Mouse (Mus musculus): Measurements from ENCODE around the gene Zfhx3. TPM values are rescaled to one million over a fixed set of nuclear protein-coding genes. Genes with fewer than 3 reads are reported as not detected.

Gene Zfhx3
- polyA plus RNA-seq, 2 experiments = 14.4 to 26.1 TPM

- H3K36me3 ChIP-seq (ENCODE audit: control insufficient read depth, insufficient read depth, low read length) = no peaks in the 10 kb centered on the region; the same call in 1 of the 2 replicates
- ATAC-seq (ENCODE audit: low FRiP score, low read depth) (no peak), DNase-seq (ENCODE audit: low spot score) (no peak)
- TF ChIP-seq POLR2A (IDR thresholded peaks at IDR 0.05; ENCODE audit: borderline replicate concordance, extremely low read depth, insufficient read depth, insufficient read length) = no peak
- H3K4me3 ChIP-seq (replicated peaks; ENCODE audit: low read length) = no peak overlapping the region
- no peaks in the 10 kb centered on the region for H3K27me3 ChIP-seq (ENCODE audit: control insufficient read depth, insufficient read depth, low read length)
- no peak overlapping the region for H3K9ac ChIP-seq (ENCODE audit: low read depth, low read length, severe bottlenecking)
- H3K27ac ChIP-seq (replicated peaks; ENCODE audit: low read depth, low read length) = no peak overlapping the region
- H3K4me1 ChIP-seq (ENCODE audit: control insufficient read depth, insufficient read depth, low read length) = peaks cover 5% of the 10 kb centered on the region
- H3K9me3 ChIP-seq (ENCODE audit: control insufficient read depth, low read length) = no peaks in the 10 kb centered on the region
- 54% methylated on average over 7 of the region's 7 CpGs for WGBS
- H3K4me2 ChIP-seq (replicated peaks; ENCODE audit: low read depth, low read length, severe bottlenecking) = no peak overlapping the region
Measured at GRCm38 (mm10) chr8:108743238-108743637, 800.8 kb downstream of the Zfhx3 start.

- no peak overlapping the region for H3K9ac ChIP-seq (ENCODE audit: low read depth, low read length, severe bottlenecking)
- TF ChIP-seq POLR2A (IDR thresholded peaks at IDR 0.05; ENCODE audit: borderline replicate concordance, extremely low read depth, insufficient read depth, insufficient read length) = no peak
- 80% methylated on average over 7 of the region's 7 CpGs for WGBS
- H3K27me3 ChIP-seq (ENCODE audit: control insufficient read depth, insufficient read depth, low read length) = no peaks in the 10 kb centered on the region
- H3K4me2 ChIP-seq (replicated peaks; ENCODE audit: low read depth, low read length, severe bottlenecking) = no peak overlapping the region
- H3K9me3 ChIP-seq (ENCODE audit: control insufficient read depth, low read length) = no peaks in the 10 kb centered on the region
- no peak for ATAC-seq (ENCODE audit: low FRiP score, low read depth)
- no peaks in the 10 kb centered on the region; the same call in 1 of the 2 replicates for H3K36me3 ChIP-seq (ENCODE audit: control insufficient read depth, insufficient read depth, low read length)
- H3K4me3 ChIP-seq (replicated peaks; ENCODE audit: low read length) = no peak overlapping the region
- no peak for DNase-seq (ENCODE audit: low spot score)
- H3K4me1 ChIP-seq (ENCODE audit: control insufficient read depth, insufficient read depth, low read length) = peaks cover 24% of the 10 kb centered on the region
- H3K27ac ChIP-seq (replicated peaks; ENCODE audit: low read depth, low read length) = no peak overlapping the region
Measured at GRCm38 (mm10) chr8:108745551-108745950, 803.1 kb downstream of the Zfhx3 start.

GRCm38 (mm10) chr8:108748095-108748494, 805.7 kb downstream of the Zfhx3 start:
- ATAC-seq (ENCODE audit: low FRiP score, low read depth) (no peak), DNase-seq (ENCODE audit: low spot score) (no peak)
- 48% methylated on average over 11 of the region's 11 CpGs for WGBS
- H3K9me3 ChIP-seq (ENCODE audit: control insufficient read depth, low read length) = no peaks in the 10 kb centered on the region
- H3K4me1 ChIP-seq (ENCODE audit: control insufficient read depth, insufficient read depth, low read length) = peaks cover 24% of the 10 kb centered on the region
- H3K36me3 ChIP-seq (ENCODE audit: control insufficient read depth, insufficient read depth, low read length) = no peaks in the 10 kb centered on the region; the same call in 1 of the 2 replicates
- no peak overlapping the region for H3K27ac ChIP-seq (replicated peaks; ENCODE audit: low read depth, low read length)
- no peaks in the 10 kb centered on the region for H3K27me3 ChIP-seq (ENCODE audit: control insufficient read depth, insufficient read depth, low read length)
- H3K4me2 ChIP-seq (replicated peaks; ENCODE audit: low read depth, low read length, severe bottlenecking) = no peak overlapping the region
- no peak overlapping the region for H3K9ac ChIP-seq (ENCODE audit: low read depth, low read length, severe bottlenecking)
- no peak overlapping the region for H3K4me3 ChIP-seq (replicated peaks; ENCODE audit: low read length)
- TF ChIP-seq POLR2A (IDR thresholded peaks at IDR 0.05; ENCODE audit: borderline replicate concordance, extremely low read depth, insufficient read depth, insufficient read length) = no peak

- H3K36me3 ChIP-seq (ENCODE audit: control insufficient read depth, insufficient read depth, low read length) = no peaks in the 10 kb centered on the region; the same call in 1 of the 2 replicates
- H3K27ac ChIP-seq (replicated peaks; ENCODE audit: low read depth, low read length) = peak overlapping the region; percentile 15; the same call in 1 of the 2 replicates
- peaks cover 24% of the 10 kb centered on the region for H3K4me1 ChIP-seq (ENCODE audit: control insufficient read depth, insufficient read depth, low read length)
- 19% methylated on average over 6 of the region's 6 CpGs for WGBS
- peak; percentile 56 for ATAC-seq (ENCODE audit: low FRiP score, low read depth)
- no peak overlapping the region for H3K4me3 ChIP-seq (replicated peaks; ENCODE audit: low read length)
- H3K9ac ChIP-seq (ENCODE audit: low read depth, low read length, severe bottlenecking) = peak overlapping the region; percentile 14; the same call in 1 of the 2 replicates
- no peak overlapping the region for H3K4me2 ChIP-seq (replicated peaks; ENCODE audit: low read depth, low read length, severe bottlenecking)
- no peaks in the 10 kb centered on the region for H3K27me3 ChIP-seq (ENCODE audit: control insufficient read depth, insufficient read depth, low read length)
- TF ChIP-seq POLR2A (IDR thresholded peaks at IDR 0.05; ENCODE audit: borderline replicate concordance, extremely low read depth, insufficient read depth, insufficient read length) = no peak
- no peaks in the 10 kb centered on the region for H3K9me3 ChIP-seq (ENCODE audit: control insufficient read depth, low read length)
- DNase-seq (ENCODE audit: low spot score) = no peak
Measured at GRCm38 (mm10) chr8:108748851-108749376, 806.5 kb downstream of the Zfhx3 start.

GRCm38 (mm10) chr8:108750806-108751205, 808.4 kb downstream of the Zfhx3 start:
- no peak overlapping the region for H3K9ac ChIP-seq (ENCODE audit: low read depth, low read length, severe bottlenecking)
- WGBS = 90% methylated on average over 9 of the region's 9 CpGs
- H3K4me2 ChIP-seq (replicated peaks; ENCODE audit: low read depth, low read length, severe bottlenecking) = no peak overlapping the region
- no peaks in the 10 kb centered on the region for H3K9me3 ChIP-seq (ENCODE audit: control insufficient read depth, low read length)
- H3K36me3 ChIP-seq (ENCODE audit: control insufficient read depth, insufficient read depth, low read length) = no peaks in the 10 kb centered on the region
- no peaks in the 10 kb centered on the region for H3K27me3 ChIP-seq (ENCODE audit: control insufficient read depth, insufficient read depth, low read length)
- H3K4me3 ChIP-seq (replicated peaks; ENCODE audit: low read length) = no peak overlapping the region
- ATAC-seq (ENCODE audit: low FRiP score, low read depth) (no peak), DNase-seq (ENCODE audit: low spot score) (no peak)
- H3K27ac ChIP-seq (replicated peaks; ENCODE audit: low read depth, low read length) = no peak overlapping the region
- H3K4me1 ChIP-seq (ENCODE audit: control insufficient read depth, insufficient read depth, low read length) = peaks cover 35% of the 10 kb centered on the region
- no peak for TF ChIP-seq POLR2A (IDR thresholded peaks at IDR 0.05; ENCODE audit: borderline replicate concordance, extremely low read depth, insufficient read depth, insufficient read length)
